Mouse (Mus musculus): ENCODE measurements at regions not wholly inside any gene's neighbourhood (a gene's known extent, or its start where the extent isn't known, plus 50 kb on each side); places are given as distances from the start of the nearest gene placed in this dataset.

- DNase-seq = no peak
Measured at GRCm38 (mm10) chr10:18907276-18907960, 62.6 kb downstream of the Perp start.

GRCm38 (mm10) chr10:18909307-18909706 is 64.5 kb downstream of the Perp start:
- no peak for DNase-seq

DNA sequence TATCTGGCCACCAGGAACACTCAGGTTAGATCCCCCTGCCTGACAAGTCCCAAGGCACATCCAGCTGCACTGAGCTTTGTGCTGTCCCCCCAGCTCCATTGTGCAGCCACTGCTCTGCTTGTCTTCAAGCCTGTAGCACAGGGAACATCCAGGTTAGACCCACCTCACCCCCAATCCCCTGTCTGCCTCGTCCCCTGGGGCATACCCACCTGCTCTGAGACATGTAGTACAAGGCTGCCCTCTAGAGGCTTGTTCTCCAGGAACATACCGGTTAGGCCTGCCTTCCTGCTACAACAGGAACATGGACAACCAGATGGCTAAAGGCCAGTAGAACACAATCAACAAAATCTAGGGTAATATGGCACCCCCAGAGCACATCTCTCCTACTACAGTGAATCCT is 66.1 kb downstream of the Perp start:
- no peak for DNase-seq

DNA sequence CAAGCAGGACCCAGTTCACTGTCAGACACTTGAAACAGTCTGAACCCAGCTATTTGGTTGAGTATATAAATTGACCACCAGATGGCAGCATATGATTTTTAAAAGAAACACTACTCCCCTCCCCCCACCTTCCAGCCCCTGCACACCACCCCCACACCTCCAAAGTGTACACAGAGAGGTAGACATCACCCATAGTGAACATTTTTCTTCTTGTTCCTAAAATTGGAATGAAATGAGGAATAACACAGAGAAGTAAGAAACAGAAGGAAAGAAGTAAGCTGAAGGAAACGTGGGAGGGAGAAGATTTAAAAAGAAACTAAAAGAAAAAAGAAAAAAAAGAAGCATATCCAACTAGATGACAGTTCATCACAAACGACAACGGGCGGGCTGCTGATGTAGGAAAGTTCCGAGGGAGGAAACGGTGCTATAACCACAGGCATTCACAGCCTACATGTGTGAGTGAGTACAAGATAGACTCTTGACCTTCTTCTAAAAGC is 72.3 kb downstream of the Perp start:
- DNase-seq = peak; percentile 23

DNA sequence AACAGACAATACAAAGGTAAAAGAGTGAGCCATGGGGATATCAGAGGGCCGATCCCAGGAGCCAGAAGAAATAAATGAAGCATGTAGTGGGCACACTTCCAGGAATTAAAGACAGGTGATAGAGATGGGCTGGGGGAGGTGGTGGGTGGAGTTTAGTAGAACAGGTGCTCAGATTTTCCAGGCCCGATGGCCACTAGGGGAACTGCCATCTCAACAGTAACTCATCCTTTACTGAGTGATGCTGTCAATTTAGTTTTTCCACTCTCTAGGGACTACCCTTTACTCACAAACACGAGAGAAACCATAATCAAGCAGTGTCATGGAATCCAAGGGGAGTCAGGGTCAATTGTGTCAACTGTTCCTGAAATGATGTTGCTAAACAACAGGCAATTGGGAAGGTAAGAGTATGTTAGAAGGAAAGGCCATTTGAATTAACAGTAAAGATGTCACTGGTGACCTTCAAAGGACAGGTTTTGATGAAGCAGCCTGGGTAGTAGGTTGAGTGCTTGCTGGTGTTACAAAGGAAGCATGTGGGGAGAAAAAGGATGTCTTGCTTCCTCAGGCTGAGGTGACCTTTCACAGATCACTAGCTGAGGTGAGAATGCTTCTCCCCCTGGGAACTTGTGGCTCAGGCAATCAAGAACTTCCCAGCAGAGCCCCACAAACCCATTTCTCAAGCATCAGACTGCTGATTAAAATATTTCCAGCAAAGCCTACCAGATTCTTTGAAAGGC is 78.4 kb downstream of the Perp start:
- no peak for DNase-seq

DNA sequence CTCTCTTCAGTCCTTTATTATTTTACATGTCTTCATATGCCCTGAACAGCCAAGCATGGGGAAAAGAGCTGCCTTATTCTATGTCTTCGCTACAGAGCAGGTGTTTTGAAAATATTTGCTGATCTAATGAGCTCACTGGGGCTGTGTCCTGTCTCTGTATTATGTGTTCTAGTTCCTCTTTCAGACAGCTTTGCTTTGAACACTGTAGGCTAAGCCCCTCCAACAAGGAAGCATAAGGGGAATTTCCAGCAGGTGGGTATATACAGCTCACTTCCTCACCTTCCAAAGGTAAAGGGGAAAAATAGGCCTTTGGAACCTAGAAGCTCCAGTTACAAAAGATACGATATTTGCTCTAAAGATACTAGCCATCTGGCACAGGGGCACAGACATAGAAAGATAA is 83.0 kb downstream of the Perp start:
- no peak for DNase-seq

GRCm38 (mm10) chr10:18931344-18931743 is 84.1 kb downstream of the Tnfaip3 start:
- no peak for DNase-seq

- DNase-seq = no peak
Measured at GRCm38 (mm10) chr10:18941447-18941846, 74.0 kb downstream of the Tnfaip3 start.

GRCm38 (mm10) chr10:18941908-18942307 is 73.5 kb downstream of the Tnfaip3 start:
- no peak for DNase-seq

- DNase-seq = no peak
Measured at GRCm38 (mm10) chr10:18943296-18944075, 72.0 kb downstream of the Tnfaip3 start.

DNA sequence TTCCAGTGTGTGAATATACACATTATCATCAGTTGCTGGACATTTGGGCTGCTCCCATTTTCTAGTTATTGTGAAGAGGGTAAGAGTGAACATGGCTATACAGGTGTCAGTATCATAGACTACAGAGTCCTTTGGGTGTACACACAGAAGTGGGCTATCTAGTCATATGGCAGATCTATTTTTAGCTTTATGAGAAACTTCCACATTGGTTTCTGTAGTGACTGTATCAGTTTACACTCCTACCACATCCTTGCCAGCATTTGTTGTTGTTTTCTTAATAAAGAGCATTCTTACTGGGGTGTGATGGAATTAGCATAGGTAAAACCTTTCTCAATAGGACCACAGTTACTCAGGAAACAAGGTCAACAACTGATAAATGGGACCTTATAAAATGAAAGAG is 68.7 kb downstream of the Tnfaip3 start:
- no peak for DNase-seq

Measured in right cerebral cortex, adult 18-20 months (tissue).